Mouse (Mus musculus) kidney, postnatal 10 days (tissue): ENCODE data around the gene E130309D02Rik.

Experiments used
- DNase-seq: peaks from one replicate; pipeline ENCODE4 v3.0.0; 2021; ENCODE audit warnings: mixed read lengths

The E130309D02Rik gene

DNA sequence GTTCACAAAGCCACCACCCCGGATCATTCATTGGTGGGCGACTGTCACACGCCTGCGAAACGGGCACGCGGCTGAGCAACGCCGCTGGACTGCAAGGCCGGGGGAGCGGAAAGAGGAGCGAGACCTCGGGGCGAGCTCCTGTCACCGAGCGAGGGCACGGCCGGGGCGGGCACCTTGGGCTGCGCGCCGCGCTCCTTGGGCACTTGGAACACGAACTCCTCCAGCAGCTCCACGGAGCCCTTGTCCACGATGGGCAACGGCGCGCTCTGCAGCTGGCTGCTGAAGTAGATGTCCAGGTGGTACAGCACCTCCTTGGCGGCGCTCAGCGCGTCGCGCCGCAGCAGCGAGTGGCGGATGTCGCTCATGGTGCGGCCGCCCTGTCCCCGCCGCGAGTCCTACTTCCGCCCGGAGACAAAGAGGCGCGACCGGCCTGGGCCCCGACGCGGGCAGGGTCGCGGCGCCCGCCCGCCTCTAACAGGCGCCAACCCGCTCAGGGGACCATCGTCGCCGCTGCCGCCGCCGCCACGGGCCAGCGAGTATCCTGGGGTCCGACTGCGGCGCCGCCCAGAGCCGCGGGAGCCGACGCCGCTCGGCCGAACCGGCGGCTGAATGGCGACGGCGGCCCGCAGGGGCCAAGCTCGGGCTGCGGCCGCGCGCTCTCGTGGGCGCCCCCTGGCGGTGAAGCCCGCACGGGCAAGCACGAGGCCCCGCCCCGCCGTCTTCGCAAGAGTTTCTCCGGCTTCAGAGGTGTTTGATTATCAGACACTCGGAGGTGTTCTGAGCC lies at the start of gene E130309D02Rik:
Gene E130309D02Rik (minus strand): TSS at position 631 of the 784 bp plus-strand sequence.
- peak; percentile 96 for DNase-seq

DNA sequence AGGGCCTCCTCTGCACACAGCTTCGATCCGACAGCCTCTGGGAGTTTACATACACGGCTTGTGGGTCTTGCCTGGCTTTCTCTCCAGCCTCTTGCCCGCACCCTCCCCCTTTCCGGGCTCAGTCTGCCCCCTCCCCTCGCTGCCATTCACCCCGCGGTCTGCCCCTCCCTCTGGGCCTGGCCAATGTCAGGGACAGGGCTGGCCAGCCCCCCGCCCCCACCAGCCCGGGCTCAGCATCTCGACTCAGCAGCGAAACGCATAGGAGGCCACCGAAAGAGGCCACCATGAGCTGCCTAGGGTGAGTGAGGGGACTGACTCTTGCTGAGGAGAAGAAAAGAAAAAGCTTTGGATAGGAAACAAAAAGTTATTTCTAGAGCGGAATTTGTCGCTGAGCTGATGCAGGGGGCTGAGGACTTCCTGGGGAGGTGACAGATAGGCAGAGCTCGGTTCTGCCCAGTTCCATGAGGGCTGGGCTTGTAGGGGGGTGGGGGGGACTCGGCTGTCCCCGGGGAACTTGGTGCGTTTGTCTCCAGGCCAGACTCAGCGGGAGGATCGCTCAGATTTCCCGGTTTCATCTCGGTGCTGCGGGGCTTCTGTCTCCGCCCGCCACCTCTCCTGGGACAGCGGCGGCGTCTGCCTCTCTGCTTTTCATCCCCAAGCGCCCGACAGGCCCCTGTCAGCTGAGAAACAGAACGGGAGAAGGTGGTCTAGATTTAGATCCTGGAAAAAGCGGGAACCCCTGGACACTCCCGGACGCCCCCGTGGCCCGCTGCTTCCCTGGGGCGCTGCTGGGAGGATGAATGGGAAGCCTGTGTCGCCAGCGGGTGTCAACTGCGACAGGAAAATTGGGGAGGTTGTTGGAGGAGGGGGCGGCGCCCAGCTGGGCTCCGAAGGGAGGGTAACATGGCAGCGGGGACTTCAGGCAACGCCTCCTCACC lies 48.8 kb upstream of the E130309D02Rik start:
- peak; percentile 67 for DNase-seq

DNA sequence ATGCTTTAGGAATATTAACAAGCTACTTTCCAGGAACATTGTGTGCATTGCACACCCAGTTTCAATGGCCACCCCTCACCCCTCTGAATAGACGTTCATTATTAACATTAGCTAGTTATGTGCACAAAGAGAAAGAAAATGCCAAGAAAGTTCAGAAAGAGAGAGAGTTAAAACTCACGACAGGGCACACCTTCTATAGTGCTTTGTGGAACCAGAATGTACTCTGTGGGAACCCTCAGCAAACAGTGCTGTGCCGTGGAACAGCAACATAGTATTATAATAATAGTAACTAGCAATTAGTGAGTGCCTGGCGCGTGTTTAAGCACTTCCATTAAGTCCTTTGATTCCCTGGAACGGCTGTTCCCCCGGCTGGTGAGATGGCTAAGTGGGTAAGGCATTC lies 46.3 kb upstream of the E130309D02Rik start:
- no peak for DNase-seq

DNA sequence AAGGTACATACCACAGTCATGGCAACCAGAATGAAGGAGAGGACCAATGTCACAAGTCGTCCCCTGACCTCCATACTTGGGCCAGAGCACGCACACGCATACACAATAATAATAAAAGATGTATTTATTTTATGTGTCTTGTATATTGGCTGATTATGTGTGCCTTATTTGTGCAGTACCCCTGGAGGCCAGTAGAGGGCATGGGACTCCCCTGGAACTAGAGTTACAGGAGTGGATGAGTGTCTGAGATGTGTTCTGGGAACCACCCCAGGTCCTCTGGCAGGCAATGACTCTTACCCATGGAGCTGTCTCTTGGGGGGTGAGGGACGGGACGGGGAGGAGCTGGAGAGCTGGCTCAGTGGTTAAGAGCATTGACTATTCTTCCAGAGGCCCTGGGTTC lies 44.8 kb upstream of the E130309D02Rik start:
- peak; percentile 29 for DNase-seq

DNA sequence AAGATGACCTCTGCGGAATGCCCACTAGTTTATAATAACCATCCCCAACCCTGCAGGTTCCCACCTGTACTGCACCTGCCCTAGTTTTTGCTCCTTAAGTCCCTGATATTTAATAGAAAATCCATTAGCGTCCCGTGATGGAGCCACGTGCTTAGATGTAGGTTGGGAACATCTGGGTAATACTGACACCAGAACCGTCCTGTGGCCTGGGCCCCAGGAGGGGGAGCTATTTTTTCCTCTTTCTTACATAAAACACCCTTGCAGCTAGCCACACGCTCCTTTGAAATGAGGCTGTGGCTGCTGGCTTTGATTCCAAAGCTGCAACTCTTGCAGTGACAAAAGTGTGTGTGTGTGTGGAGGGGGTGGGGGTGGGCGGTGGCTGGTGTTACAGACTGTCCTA lies 44.1 kb upstream of the E130309D02Rik start:
- DNase-seq = no peak

DNA sequence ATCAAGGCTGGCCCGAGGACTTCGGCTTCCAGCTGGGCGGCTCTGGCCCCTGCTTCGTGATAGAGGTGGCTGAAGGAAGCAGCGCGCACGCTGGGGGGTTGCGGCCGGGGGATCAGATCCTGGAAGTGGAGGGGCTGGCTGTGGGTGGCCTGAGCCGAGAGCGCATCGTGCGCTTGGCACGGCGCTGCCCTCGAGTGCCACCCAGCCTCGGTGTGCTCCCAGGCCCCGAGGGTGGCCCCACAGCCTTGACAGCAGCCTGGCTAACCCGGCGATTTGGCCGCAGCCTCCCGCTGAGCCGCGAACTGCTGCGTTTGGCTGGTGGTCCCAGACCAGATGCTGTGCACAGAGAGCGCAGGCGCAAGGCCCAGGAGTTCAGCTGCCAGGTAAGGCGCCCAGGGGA lies 42.4 kb upstream of the E130309D02Rik start:
- no peak for DNase-seq

DNA sequence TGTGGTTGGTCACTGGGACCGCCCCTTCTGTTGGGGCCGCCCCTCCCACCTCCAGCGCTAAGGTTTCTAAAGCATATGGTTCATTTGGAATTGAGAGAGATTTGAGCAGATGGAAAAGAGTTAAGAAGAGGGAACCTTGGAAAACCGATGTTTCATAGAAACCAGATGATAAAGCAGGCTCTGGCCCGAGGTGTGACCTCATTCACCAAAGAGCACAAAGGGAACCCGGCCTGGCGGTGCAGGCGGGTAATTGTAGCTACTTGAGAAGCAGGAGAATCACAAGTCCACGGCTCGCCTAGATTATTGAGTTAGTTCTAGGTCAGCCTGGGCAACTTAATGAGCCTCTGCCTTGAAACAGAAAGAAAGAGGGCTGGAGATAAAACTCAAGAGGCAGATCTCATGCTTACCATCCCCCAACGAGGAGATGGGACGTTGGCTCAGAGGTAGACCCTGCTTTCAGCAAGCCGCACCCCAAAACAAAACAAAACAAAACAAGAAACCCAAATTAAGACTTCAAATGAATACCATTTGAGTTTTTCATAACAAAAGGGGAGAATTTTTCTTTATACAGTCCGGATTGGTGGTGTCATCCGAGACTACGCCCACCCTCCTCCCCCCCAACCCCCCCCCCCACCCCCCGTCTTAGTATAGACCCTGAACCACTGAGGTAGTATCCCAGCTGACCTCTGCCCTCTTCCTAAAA lies 41.7 kb upstream of the E130309D02Rik start, which contains the start of gene Grid2ip:
Gene Grid2ip (plus strand): TSS at position 653 of the 703 bp plus-strand sequence.
- no peak for DNase-seq

DNA sequence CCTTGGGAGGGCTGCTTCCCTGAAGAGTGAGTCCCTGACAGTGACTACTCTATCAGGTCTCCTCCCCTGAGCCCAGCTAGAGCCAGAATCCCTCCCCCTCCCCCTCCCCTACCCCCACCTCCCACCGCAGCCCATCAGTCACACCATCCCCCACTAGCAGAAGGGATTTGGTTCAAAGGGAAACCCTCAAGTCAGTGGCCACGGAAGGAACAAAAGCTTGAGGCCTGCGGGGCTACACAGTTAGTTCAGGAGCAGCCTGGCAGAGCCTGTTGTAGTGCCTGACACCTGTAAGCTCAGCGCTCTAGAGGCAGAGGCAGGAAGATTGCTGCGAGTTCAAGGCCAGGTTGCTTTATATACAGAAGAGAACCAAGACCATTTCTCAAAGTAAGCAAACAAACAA lies 40.9 kb upstream of the E130309D02Rik start:
- no peak for DNase-seq

DNA sequence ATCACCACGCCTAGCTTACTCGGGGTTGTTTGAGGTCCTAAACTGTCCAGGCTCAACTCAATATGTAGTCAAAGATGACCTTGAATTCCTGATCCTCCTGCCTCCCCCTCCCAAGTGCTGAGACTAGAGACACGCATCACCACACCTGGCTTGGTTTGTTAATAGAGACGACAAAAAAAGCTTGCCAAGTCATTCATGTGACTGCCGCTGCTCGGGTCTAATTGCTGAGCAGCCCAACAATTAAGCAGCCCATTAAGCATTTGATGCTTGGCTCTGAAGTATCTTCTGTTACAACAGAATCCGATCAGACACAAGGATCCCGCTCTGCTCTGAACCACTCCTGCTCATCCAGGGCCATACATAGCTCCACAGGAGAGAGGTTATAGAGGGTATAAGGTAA lies 31.2 kb upstream of the E130309D02Rik start:
- peak; percentile 30 for DNase-seq

DNA sequence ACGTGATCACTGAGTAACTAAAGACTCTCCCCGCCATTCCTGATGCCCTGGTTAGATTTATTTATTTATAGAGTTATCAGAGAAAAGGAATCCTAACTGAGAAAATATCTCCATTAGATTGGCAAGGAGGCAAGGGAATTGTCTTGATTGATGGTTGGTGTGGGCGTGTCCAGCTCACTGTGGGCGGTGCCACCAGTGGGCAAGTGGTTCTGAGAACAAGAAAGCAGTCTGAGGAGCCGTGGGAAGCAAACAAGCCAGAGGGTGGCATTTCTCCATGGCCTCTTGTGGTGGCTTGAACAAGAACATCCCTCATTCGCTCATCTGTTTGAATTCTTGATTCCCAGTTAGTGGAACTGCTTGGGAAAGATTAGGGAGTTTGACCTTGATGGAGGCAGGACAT lies 24.4 kb upstream of the E130309D02Rik start:
- no peak for DNase-seq

DNA sequence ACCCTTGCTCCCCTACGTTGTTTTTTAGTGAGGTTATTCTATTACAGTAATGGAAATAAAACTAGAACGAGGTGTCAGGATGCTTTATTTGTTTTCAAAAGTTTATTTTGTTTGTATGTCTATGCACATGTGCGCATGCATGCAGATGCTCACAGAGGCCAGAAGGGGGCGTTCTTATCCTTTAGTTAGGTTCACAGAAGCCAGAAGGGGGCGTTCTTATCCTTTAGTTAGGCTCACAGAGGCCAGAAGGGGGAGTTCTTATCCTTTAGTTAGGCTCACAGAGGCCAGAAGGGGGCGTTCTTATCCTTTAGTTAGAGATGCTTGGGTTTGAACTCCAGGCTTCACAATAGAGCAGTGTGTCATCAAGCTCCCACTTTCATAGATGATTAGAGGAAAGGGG lies 21.4 kb upstream of the E130309D02Rik start:
- DNase-seq = no peak

DNA sequence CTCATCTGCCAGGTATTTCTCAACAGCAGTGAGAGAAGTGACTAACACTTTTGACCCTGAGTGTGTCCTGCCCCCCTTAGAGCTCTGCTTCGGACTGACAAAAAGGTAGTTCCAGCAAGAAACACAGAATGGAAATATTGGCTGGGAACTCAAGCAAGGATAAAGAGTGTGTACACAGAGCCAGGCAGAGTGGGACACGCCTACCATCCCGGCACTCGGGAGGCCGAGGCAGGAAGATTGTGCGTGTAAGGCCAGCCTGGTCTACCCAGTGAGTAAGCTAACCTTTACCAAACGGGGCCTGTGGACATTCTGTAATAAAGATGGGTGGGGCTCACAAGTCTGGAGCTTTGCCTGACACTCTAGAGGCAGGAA lies 19.9 kb upstream of the E130309D02Rik start:
- DNase-seq = no peak

DNA sequence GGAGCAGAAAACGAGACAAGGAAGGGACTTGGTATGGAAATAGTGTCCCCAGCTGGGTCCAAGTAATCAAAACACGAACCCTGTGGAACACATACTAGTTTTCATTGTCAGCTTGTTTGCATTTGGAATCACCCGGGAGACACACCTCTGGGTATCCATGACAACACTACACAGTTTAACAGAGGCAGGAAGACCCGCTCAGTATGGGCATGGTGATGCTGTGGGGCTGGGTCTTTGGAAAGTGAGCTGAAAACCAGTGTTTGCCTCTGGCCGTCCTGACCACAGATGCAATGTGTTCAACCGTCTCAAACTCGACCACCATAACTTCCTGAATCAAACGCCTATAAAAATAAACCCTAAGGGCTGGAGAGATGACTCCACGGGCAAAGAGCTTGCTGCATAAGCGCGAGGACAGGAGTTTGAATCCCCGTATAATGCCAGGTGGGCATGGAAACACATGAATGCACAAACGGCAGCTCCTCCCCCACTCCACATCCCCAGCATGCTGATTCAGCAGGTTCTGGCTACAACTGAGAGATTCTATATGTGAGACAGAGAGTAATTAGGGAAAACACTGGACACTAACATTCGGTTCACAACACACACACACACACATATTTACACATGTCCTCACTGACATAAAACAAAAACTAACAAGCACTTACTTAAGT lies 19.4 kb upstream of the E130309D02Rik start:
- no peak for DNase-seq

DNA sequence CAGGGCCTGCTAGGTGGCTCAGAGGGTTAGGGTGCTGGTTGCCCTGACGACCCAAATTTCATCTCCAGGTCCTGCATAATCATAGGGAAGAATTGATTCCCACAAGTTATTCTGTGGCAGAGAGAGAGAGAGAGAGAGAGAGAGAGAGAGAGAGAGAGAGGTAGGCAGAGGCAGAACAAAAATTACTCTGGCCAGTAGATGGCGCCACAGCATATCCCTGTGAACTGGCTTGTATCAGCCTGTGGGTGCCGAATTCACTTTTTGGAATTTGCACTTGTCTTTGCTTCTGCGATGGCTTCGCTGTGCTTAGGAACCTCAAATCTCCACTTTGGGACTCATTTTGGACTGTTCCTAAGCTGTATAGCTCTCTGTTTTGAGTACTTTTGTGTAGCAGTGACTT lies 18.7 kb upstream of the E130309D02Rik start:
- peak; percentile 87 for DNase-seq

DNA sequence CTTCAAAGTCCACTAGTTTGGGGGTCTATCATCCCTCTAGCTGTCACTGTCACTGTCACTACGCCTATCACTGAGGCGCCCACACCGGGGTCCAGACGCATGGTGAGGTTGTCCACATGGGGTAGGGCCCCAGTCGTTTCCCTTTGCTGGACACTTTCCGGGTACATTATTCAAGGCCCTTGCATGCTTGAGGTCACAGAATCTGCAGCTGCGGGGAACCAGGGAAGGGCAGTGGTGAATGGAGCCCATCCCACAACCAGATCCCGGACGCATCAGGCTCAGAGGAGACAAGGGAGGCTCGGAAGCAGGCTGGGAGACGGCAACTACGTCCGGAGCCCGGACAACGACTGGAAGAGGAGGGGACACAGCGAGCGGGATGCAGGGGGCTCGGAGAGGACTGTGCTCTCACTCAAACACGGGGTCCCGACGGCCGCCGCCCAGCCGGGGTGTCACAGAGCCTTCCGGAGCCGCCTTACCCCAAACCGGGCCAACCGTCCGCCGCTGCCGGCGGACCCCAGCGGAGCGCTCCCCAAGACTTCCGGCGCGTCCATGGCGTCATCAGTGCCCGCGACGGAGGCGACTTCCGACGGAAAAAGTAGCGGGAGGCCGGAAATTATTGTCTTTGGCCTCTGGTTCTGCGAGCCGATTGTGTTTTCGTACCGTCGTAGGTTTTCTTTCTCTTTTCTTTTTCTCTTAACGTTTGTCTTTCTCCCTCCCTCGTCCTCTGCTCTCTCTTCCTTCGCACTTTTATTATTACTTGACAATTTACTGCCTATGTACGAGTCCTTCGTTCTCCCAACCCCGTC lies 13.7 kb upstream of the E130309D02Rik start, which contains the start of gene Zdhhc4:
Gene Zdhhc4 (minus strand): TSS at position 567 of the 806 bp plus-strand sequence.
- peak; percentile 97 for DNase-seq

DNA sequence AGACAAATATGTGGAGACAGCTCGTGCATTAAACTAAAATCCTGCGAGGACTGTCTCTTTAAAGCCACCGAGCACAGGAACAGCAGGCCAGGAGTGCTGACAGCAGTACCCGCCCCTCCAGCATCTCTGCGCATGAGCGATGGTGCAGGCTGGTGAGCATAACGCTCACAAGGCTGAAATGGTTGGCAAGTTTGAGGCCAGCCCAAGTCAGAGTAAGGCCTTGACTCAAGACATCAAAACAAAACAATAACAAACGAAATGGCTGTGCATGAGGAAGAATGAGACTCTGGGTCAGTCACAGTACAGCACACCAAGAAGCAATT lies 2.1 kb upstream of the E130309D02Rik start:
- DNase-seq = peak; percentile 53

DNA sequence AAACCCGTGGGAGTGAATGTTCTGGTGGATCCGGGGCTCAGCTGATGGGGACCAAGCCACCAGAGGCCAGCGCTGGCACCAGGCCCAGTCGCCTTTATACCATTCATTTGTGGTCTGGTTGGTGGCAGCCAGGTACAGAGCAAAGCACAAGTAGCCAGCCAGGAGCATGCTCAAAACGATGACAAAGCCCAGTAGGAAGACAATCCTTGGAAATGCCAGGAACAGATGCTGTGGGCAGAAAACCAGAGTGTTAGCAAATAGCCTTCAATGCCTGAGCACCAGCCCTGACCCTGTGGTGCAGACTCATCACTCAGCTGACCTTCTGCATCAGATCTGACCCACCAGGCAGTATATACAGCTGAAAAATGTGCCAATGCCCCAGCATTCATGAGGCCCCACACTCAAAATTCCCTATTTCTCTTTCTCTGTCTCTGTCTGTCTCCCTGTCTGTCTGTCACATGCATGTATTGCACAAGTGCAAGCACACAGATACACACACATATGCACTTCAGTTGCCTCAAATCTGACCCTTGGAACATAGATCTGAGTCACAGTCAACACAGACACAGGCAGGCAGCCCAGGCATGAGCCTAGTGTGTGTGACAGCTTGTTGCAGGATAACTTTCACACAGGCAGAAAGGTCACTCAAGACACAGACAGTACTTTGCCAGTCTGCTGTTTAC lies 1.6 kb upstream of the E130309D02Rik start:
- no peak for DNase-seq

DNA sequence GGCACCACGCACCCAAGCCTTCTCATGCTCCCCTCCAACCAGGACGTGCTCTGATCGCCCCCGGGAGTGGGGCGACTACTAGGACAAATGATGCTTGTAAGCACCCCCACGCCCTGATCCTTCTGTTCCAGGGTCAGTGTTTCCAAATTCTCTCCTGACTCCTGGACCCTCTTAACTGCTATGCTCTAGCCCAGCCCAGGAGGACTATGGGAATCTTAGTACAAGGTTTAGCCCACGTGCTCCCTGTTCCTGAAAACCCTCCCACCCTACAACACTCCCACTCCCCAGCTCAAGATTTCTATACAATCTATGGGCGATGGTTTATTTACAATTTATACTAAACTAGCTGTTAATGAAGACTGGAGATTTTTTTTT lies 341 bp upstream of the E130309D02Rik start:
- no peak for DNase-seq

DNA sequence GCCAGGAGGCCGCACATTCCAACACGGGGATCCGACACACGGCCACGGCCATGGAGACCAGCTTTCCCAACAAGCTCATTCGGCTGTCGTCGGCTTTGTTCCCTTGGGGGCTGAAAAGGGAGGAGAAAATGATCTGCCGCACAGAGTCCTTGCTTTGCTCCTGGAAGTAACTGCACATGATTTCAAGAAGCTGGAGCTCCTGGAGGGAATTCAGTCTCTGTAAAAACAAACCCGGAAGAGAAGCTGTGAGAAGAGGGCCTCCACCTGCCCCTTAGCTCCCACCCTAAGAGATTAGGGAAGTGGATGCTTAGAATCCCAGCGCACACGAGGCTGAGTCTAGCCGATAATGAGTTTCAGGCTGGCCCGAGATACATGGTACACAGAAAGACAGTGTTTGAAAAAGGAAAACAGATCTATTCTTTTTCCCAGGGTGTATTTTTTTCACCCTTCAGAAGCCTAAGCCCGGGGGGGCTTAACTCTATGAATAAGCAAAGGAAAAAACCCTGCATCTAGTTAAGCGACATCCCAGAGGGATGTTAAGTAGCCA lies 904 bp downstream of the E130309D02Rik start:
- DNase-seq = no peak

DNA sequence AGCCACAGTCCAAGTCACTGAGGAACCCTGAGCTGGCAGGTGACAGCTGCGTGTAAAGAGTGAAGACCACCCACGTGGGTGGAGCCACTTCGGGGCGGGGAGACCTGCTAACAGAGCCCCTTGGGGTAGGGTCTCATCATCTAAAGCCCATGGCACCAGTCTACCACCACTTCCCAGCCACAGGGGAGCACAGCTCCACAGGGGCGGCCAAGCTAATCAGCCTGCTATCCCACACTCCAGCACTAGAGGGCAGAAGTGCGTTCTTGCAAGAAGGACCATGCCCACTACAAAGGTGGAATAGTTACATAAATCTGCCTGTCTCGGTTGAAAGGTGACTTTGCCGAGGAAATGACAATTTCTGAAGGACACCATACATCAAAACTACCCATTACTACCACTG lies 3.3 kb downstream of the E130309D02Rik start:
- DNase-seq = peak; percentile 88

DNA sequence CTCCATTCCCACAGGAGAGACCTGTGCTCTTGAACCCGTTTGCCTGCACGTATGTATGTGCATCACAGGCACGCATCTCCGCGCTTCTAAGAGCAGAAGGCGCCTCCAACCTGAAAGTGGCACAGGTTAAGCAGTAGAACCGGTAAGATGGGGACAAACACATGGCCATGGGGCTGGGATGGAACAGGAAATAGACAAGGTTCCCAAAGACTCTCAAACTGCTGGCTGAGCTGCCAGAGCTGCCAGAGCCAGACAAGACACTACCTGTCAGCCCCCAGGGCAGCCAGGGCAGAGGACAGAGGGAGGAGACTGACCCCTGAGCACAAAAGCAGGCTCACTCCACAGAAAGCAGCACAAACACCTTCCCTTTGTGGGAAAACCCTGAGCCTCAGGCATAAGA lies 5.2 kb downstream of the E130309D02Rik start:
- no peak for DNase-seq
